Mouse (Mus musculus) thymus, postnatal 25 days (tissue): ENCODE results near the gene Zfp60.
A peak's percentile ranks its signal among the peaks of the same experiment; 100 is the strongest.
"Not testable (repeated sequence)": the region's sequence is repeated elsewhere in the genome, so short reads cannot be mapped to it uniquely, and the experiment has no call there.

Experiments used
- DNase-seq: peaks from one replicate; pipeline ENCODE4 v3.0.0; 2022

Gene Zfp60

GRCm38 (mm10) chr7:27731281-27731883 lies at the start of gene Zfp60:
TSS of gene Zfp60 (plus strand) at chr7:27731389.
- DNase-seq: peak; percentile 84

- DNase-seq: no peak
Observed at GRCm38 (mm10) chr7:27683218-27683617, 48.0 kb upstream of the Zfp60 start.

- DNase-seq: no peak
Observed at GRCm38 (mm10) chr7:27685220-27685619, 46.0 kb upstream of the Zfp60 start.

- DNase-seq: no peak
Observed at GRCm38 (mm10) chr7:27685681-27686080, 45.5 kb upstream of the Zfp60 start.

GRCm38 (mm10) chr7:27687043-27687442 lies 44.1 kb upstream of the Zfp60 start:
- DNase-seq: no peak

- DNase-seq: no peak
Observed at GRCm38 (mm10) chr7:27687836-27688235, 43.4 kb upstream of the Zfp60 start.

GRCm38 (mm10) chr7:27688246-27688788 lies 42.9 kb upstream of the Zfp60 start:
- no peak for DNase-seq

- peak; percentile 91 for DNase-seq
Observed at GRCm38 (mm10) chr7:27688815-27689612, 42.2 kb upstream of the Zfp60 start, which contains the start of gene Zfp607b. TSS of gene Zfp607b (plus strand) at chr7:27689340.

- peak; percentile 50 for DNase-seq
Observed at GRCm38 (mm10) chr7:27691076-27691475, 40.1 kb upstream of the Zfp60 start.

- no peak for DNase-seq
Observed at GRCm38 (mm10) chr7:27696711-27697110, 34.5 kb upstream of the Zfp60 start.

- no peak for DNase-seq
Observed at GRCm38 (mm10) chr7:27710402-27710801, 20.8 kb upstream of the Zfp60 start.

GRCm38 (mm10) chr7:27721951-27722350 lies 9.2 kb upstream of the Zfp60 start:
- DNase-seq: no peak

GRCm38 (mm10) chr7:27725566-27726538 lies 5.3 kb upstream of the Zfp60 start:
- peak; percentile 45 for DNase-seq

- DNase-seq: no peak
Observed at GRCm38 (mm10) chr7:27727471-27727870, 3.7 kb upstream of the Zfp60 start.

- no peak for DNase-seq
Observed at GRCm38 (mm10) chr7:27731946-27732345, 757 bp downstream of the Zfp60 start.

GRCm38 (mm10) chr7:27732508-27732907 lies 1.3 kb downstream of the Zfp60 start:
- no peak for DNase-seq

GRCm38 (mm10) chr7:27735457-27735856 lies 4.3 kb downstream of the Zfp60 start:
- DNase-seq: no peak

- DNase-seq: no peak
Observed at GRCm38 (mm10) chr7:27756351-27757047, 25.3 kb downstream of the Zfp60 start.

GRCm38 (mm10) chr7:27757048-27757375 lies 25.8 kb downstream of the Zfp60 start:
- DNase-seq: no peak

- no peak for DNase-seq
Observed at GRCm38 (mm10) chr7:27765176-27765886, 34.1 kb downstream of the Zfp60 start.

GRCm38 (mm10) chr7:27789306-27789705 lies 58.1 kb downstream of the Zfp60 start:
- DNase-seq: no peak

- DNase-seq: not testable (repeated sequence)
Observed at GRCm38 (mm10) chr7:27793865-27794264, 62.7 kb downstream of the Zfp60 start.
